Mouse (Mus musculus) lung, postnatal 0 days (tissue): ENCODE results near the gene Tmem145.

Experiments
- CTCF ChIP-seq: IDR thresholded peaks from 2 replicates; pipeline ENCODE4 v1.5.1; 2016; ENCODE audit warnings: antibody characterized with exemption, mild to moderate bottlenecking
- EP300 ChIP-seq: IDR thresholded peaks from 2 replicates; pipeline ENCODE4 v1.6.1; 2016; ENCODE audit warnings: antibody characterized with exemption, mild to moderate bottlenecking, control low read depth

- TF ChIP-seq CTCF (no peak), EP300 (no peak)
These were observed 17.9 kb upstream of the Tmem145 start for GRCm38 (mm10) chr7:25288011-25288410.
